Mouse (Mus musculus) cerebellum, postnatal 14 days (tissue): ENCODE data around the gene Zfp661.
"Not testable (repeated sequence)": the region's sequence is repeated elsewhere in the genome, so short reads cannot be mapped to it uniquely, and the experiment has no call there.

ENCODE experiments used
- DNase-seq, 2 experiments: peaks; one replicate each; pipeline ENCODE4 v3.0.0; 2021; ENCODE audit warnings: mixed read lengths in 2 of 2

Gene Zfp661

DNA sequence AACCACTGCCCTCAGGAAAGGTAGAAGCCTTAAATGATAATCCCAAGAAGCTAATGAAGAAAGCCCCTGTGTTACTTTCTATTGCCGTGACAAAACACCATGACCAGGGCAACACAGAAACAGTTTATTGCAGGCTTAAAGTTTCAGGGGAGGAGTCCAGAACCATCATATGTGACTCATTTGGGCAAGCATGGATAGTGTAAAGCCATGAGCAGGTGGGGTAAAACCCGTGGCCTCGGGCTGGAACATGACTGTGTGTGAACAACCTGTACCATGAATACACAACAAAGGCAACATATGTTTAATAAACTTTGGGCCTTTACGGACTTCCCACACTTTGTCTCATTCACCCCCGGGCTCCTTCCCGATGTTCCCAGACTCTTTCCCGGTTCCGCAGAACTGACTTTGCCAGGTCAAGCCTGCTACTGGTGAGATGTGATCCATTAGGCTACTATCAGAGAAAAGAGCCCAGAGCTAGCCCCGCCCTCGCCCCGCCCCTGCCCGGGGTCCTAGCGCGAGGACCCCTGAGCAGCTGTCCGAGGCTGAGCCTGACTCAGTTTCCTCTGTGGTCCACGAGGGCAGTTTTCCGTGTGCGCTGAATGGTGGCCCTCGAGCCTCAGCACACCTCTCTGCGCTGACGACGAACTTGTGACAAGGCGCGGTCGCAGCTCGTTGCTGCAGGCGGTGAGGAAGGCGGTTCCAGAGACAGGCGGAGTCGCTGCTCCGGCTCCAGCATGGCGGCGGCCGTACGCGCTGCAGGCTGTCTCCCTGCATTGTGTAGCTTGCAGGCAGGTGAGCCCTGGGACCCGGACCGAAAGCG lies at the start of gene Zfp661, which contains the start of gene Mrps5:
Zfp661 (minus strand) TSS at position 401 of the 820 bp plus-strand sequence.
Mrps5 (plus strand) TSS at position 529 of the 820 bp plus-strand sequence.
- peak; percentile 91 to 92 for DNase-seq

DNA sequence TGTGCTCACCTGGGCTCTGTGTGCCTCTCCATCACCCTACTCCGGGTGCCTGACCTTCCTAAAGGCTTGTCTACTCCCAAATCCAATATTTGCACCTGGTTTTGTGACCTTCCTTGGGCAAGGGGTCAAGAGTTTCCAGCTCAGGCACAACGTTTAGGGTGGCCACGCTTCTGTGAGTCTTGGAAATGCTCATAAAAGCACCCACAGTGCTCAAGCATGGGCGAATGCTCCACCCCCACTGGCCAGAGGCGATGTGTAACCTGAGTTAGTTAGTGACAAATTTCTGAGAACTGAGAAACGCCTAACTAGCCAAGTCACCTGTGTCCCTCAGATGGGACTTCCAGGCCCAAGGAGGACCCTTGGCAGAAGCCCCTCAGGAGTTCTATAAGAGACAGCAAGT lies 48.7 kb upstream of the Zfp661 start:
- DNase-seq = no peak

GRCm38 (mm10) chr2:127632601-127633000 lies 45.7 kb upstream of the Zfp661 start:
- no peak for DNase-seq

DNA sequence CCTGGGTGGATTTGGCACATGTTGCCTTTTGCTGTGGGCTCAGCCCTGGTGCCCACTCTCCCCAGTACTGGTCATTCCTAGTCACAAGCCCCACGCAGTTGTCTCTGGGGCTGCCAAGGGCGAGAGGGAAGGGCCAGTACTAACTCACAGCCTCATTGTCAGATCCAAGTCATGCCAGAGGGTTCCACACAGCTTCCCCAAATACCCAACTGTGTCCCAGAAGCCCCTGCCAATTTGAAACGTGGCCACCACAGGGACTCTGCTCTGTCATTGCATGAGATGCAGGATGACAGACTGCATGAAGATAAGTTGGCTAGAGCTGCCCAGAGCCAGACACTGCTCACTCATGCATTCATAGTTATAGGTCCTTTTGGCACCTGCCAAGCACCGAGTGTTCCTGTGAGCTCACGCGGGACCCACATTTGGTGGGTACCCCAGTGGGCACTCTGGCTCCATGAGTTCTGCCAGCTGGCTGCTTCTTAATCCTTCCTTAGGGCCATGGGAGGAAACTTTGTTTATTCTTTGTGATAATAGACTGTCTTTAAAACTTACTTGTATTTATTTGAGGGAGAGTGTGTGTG lies 41.2 kb upstream of the Zfp661 start:
- DNase-seq = peak; percentile 90 to 93

DNA sequence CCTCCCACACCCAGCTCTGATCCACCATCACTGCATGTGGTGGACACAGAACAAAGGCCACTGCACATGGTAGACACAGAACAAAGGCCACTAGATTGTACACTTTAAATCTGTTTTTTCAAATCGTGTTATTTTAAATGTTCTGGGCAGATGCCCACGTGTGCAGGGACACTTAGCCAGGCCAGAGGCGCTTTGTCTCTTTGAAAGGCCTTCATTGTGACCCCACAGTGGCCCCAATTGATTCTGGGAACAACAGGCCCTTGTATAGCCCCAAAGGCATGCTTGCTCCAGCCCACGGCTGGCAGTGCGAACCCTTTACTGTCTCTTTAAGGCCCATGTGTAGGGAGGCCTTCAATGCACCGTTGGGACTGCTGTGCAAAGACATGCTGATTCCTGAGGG lies 40.5 kb upstream of the Zfp661 start:
- DNase-seq = peak; percentile 12 to 18

- no peak for DNase-seq
Observed at GRCm38 (mm10) chr2:127625659-127626058, 38.8 kb upstream of the Zfp661 start.

DNA sequence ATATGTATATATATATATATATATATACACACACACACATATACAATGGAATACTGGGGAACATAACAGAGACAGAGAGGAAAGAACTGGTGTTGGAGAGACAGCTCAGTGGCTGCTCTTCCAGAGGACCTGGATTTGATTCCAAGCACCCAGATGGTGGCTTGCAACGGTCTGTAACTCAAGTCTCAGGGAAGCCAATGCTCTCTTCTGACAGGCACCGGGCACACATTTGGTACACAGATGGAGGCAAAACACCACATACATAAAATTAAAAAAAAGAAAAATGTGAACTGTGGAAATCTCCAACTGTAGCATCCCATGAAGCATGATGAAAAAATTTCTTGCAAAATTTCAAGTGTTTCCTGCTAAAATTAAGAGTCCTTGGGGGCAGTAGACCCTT lies 37.9 kb upstream of the Zfp661 start:
- no peak for DNase-seq

GRCm38 (mm10) chr2:127622065-127622464 lies 35.2 kb upstream of the Zfp661 start:
- no peak for DNase-seq

DNA sequence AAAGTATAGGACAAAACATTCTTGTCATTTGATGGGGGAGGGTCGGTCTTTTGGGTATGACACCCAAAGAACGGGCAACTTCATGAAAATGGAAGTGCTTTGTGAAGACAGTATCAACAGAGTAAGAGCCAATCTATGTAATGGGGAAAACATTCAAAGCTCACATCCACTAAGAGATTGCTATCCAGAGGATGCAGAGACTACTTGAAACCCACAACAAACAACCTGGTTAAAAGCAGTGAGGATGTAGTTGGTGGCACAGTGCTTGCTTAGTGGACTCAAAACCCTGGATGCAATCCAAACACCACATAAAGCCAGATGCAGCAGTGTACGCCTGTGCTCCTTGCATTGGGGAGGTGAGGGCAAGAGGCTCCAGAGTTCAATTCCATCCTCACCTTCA lies 32.4 kb upstream of the Zfp661 start:
- no peak for DNase-seq

DNA sequence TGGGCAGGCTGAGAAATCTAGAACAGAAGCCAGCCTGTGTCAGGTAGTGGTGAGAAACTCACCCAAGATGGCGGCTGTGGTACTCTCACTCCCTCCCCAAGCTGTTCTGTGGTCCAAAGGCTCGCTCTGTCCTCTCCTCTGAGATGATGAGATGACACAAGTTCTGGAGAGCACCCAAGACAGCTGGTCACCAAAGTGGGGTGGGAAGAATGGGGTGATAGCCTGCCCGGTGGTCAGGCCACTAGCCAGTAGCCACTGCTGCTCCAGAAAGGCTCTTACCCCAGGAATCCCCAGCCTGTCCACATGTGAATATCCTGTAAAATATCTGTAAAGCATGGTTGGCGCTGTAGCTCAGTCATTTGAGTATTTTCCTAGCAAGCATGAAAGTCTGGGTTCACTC lies 25.4 kb upstream of the Zfp661 start:
- DNase-seq = no peak

- DNase-seq = no peak
Observed at GRCm38 (mm10) chr2:127611386-127611785, 24.5 kb upstream of the Zfp661 start.

GRCm38 (mm10) chr2:127608986-127609385 lies 22.1 kb upstream of the Zfp661 start:
- DNase-seq = no peak

DNA sequence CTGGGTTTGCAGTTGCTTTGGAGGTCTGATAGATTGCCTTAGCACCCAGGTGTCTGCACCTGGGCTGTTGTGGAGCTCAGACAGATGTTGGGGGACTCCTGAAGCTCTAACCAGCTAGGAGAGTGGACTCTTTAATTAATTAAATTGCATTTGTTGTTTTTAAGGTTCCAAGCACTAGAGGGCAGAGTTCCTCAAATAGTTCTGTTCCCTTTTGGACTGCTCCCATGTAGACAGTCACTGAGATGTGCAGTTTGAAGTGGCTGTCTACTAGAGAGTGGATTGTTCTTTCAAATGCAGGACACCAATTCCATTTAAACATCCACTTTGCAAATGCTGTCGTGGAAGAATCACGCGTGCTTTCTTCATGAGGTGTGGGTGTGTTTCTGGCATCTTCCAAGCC lies 21.3 kb upstream of the Zfp661 start:
- peak; percentile 47 to 68 for DNase-seq

GRCm38 (mm10) chr2:127605203-127605602 lies 18.3 kb upstream of the Zfp661 start:
- no peak for DNase-seq

DNA sequence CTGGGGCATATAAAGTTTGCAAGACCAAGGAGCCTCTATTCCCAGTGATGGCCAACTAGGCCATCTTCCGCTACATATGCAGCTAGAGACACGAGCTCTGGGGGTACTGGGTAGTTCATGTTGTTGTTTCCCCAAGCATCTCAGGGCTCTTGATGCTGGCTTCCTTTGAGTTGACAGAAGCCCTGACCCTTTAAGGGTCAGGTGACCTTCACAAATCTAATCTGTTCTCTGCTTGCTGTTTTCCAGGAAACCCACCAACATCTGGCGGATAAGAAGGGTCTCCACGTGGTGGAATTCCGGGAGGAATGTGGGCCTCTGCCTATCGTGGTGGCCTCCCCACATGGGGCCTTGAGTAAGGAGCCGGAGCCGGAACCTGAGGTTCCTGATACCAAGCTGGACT lies 16.5 kb upstream of the Zfp661 start:
- not testable (repeated sequence) for DNase-seq

DNA sequence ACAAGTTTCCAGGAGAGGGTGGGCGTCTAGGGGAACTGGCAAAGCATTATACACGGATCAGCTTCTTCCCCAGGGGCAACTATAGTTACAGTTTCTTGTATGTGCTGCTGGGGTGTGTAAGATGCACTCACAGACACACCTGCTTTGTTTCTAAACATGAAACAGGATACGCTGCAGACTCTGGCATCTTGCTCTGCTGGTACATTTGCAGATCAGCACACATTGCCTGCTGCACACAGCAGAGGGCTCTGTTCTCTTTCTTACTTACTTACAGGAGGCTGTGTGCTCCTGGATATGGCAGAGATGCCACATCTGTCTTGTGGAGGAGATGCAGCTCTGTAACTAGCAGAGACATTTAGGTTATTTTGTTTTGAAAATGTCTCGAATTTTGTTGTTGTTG lies 3.9 kb upstream of the Zfp661 start:
- no peak for DNase-seq

- no peak for DNase-seq
Observed at GRCm38 (mm10) chr2:127590204-127590603, 3.3 kb upstream of the Zfp661 start.

DNA sequence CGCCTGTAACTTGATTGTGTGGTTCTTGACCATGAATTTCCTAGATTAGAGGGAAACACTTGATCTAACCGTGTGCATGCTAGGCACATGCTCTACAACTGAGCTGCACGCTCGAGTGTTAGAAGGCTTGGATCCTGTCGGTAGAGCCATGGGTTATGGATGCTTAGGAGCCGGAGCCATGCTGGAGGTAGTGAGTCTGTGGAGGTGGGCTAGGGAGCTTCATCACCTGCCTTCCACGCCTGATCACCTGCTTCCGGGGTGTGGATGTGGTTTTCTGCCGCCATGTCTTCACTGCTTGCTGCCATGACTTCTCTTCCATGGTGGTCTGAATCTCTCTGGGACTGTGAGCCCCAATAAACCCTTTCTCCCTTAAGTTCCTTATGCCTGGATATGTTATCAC lies 2.0 kb upstream of the Zfp661 start:
- DNase-seq = no peak

DNA sequence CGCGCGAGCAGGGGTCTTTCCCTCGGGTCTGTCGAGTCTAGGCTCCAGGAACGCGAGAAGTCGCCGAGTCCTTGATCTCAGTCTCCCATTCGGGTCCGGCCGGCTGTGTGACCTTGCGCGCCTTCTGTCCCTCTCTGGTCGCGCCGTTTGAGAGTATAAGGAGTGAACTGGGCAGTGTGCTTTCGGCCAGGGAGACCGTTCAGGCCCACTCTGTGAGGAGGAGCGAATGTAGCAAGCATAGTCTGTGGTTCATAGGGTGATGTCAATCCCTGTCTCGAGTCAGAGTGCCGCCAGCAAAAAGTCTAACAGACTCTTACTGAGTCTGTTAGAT lies 585 bp upstream of the Zfp661 start:
- DNase-seq = no peak

DNA sequence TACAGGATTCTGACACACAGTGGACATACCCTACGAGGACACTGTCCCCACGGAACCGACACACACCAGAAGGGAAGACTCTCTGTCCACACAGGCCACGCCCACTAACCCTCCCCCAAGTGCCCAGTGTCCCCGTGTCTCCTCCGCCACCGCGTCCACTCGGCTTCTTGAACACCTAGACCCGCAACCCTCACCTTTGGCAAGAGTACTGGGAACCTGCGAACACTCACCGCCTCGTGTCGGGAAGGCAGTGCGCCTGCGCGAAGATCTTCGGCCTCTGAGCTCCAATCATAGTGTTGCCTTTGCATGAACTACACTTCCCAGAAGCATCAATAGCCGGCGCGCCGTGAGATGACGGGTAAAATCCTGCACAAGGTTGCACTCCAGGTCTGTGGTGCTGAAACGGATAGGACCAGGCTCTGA lies 2.4 kb downstream of the Zfp661 start:
- peak; percentile 97 for DNase-seq

DNA sequence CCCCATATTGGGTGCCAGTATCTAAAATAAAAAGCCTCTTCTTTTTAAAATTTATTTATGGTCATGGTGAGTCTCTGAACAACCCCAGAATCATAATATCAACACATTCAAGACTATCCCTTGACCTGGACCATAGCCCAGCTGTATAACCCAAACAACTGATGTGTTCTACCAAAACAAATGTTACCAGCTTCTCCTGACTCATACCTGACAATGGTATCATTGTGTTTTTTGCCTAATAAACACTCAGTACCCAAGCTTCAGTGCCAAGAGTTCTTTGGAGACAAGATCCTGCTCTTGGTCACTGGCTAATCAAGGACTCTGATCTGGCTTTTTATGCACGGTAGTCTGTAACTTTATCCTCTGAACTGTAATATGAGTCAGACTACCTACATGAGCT lies 13.6 kb downstream of the Zfp661 start:
- DNase-seq = no peak

GRCm38 (mm10) chr2:127559070-127559966 lies 27.6 kb downstream of the Zfp661 start:
- peak; percentile 96 to 97 for DNase-seq

- peak; percentile 91 to 94 for DNase-seq
Observed at GRCm38 (mm10) chr2:127551078-127551477, 35.8 kb downstream of the Zfp661 start.
